Mouse (Mus musculus) yolk sac, embryonic 10.5 days (tissue): ENCODE results near the gene Lysmd1.
"Not testable (repeated sequence)": the region's sequence is repeated elsewhere in the genome, so short reads cannot be mapped to it uniquely, and the experiment has no call there.

ENCODE experiments used
- DNase-seq: peaks from one replicate; pipeline ENCODE4 v3.0.0-alpha.2; 2017; ENCODE audit warnings: low spot score

Gene Lysmd1

GRCm38 (mm10) chr3:95133680-95134101 lies at the start of gene Lysmd1, which contains the start of gene Scnm1:
Lysmd1 (plus strand) TSS chr3:95134088.
Scnm1 (minus strand) TSS chr3:95134011.
- DNase-seq = peak; percentile 91

GRCm38 (mm10) chr3:95088071-95088470 lies 45.8 kb upstream of the Lysmd1 start:
- DNase-seq = no peak

GRCm38 (mm10) chr3:95100854-95101253 lies 33.0 kb upstream of the Lysmd1 start:
- no peak for DNase-seq

GRCm38 (mm10) chr3:95105121-95105520 lies 28.8 kb upstream of the Lysmd1 start:
- no peak for DNase-seq

GRCm38 (mm10) chr3:95105586-95106337 lies 28.1 kb upstream of the Lysmd1 start:
- DNase-seq = no peak

GRCm38 (mm10) chr3:95106338-95107117 lies 27.4 kb upstream of the Lysmd1 start, which contains the start of gene Pip5k1a:
Pip5k1a (minus strand) TSS chr3:95106930.
- peak; percentile 97 for DNase-seq

- DNase-seq = not testable (repeated sequence)
Observed at GRCm38 (mm10) chr3:95107308-95107707, 26.6 kb upstream of the Lysmd1 start.

GRCm38 (mm10) chr3:95107898-95108297 lies 26.0 kb upstream of the Lysmd1 start:
- no peak for DNase-seq

GRCm38 (mm10) chr3:95110911-95111726 lies 22.8 kb upstream of the Lysmd1 start, which contains the start of gene Vps72:
Vps72 (plus strand) TSS chr3:95111022.
- DNase-seq = peak; percentile 93

- DNase-seq = no peak
Observed at GRCm38 (mm10) chr3:95112760-95113159, 21.1 kb upstream of the Lysmd1 start.

- DNase-seq = no peak
Observed at GRCm38 (mm10) chr3:95117751-95118150, 16.1 kb upstream of the Lysmd1 start.

- no peak for DNase-seq
Observed at GRCm38 (mm10) chr3:95121580-95121979, 12.3 kb upstream of the Lysmd1 start.

GRCm38 (mm10) chr3:95124246-95124645 lies 9.6 kb upstream of the Lysmd1 start, which contains the start of gene Tmod4:
Tmod4 (plus strand) TSS chr3:95124476.
- no peak for DNase-seq

- no peak for DNase-seq
Observed at GRCm38 (mm10) chr3:95124972-95125371, 8.9 kb upstream of the Lysmd1 start.

- DNase-seq = no peak
Observed at GRCm38 (mm10) chr3:95129226-95129651, 4.6 kb upstream of the Lysmd1 start.

GRCm38 (mm10) chr3:95130081-95130480 lies 3.8 kb upstream of the Lysmd1 start:
- no peak for DNase-seq

GRCm38 (mm10) chr3:95132389-95132788 lies 1.5 kb upstream of the Lysmd1 start:
- not testable (repeated sequence) for DNase-seq

GRCm38 (mm10) chr3:95133176-95133575 lies 712 bp upstream of the Lysmd1 start:
- no peak for DNase-seq

GRCm38 (mm10) chr3:95134133-95134532 lies 245 bp downstream of the Lysmd1 start:
- not testable (repeated sequence) for DNase-seq

GRCm38 (mm10) chr3:95135023-95135422 lies 1.1 kb downstream of the Lysmd1 start:
- peak; percentile 40 for DNase-seq

GRCm38 (mm10) chr3:95135433-95136052 lies 1.7 kb downstream of the Lysmd1 start:
- DNase-seq = no peak
